Mouse (Mus musculus) thymus, adult 2 months (tissue): ENCODE results near the gene Pepd.

Experiments
- CTCF ChIP-seq: fragments of 200-500 bp; IDR thresholded peaks from 2 replicates; pipeline ENCODE4 v1.5.1; 2012; ENCODE audit warnings: mild to moderate bottlenecking, control low read depth, low read length, moderate library complexity, borderline replicate concordance; ENCODE audit not compliant: control insufficient read depth, poor library complexity, insufficient read depth; ENCODE audit errors: extremely low read depth
- POLR2A ChIP-seq: fragments of 200-500 bp; IDR thresholded peaks from 2 replicates; pipeline ENCODE4 v1.6.1; 2012; ENCODE audit warnings: mild to moderate bottlenecking, low read length, control low read depth, moderate library complexity; ENCODE audit not compliant: control insufficient read depth, poor library complexity, insufficient read depth; ENCODE audit errors: extremely low read depth

GRCm38 (mm10) chr7:35013228-35013627 is 101.0 kb downstream of the Pepd start:
- no peak for TF ChIP-seq CTCF
- no peak for TF ChIP-seq POLR2A
